Mouse (Mus musculus) small intestine, adult 2 months (tissue): ENCODE measurements around the gene Nlgn2. TPM values are rescaled to one million over a fixed set of nuclear protein-coding genes. Genes with fewer than 3 reads are reported as not detected.

Experiments used
- H3K27ac ChIP-seq: fragments of 200-500 bp; 2 replicates; pipeline ENCODE4 v1.5.1; 2012; ENCODE audit warnings: low read depth, low read length, control low read depth, inconsistent platforms; ENCODE audit not compliant: insufficient read depth
- H3K27me3 ChIP-seq: fragments of 200-500 bp; 2 replicates; pipeline ENCODE4 v1.6.1; 2012; ENCODE audit warnings: mild to moderate bottlenecking, moderate library complexity, low read length, inconsistent platforms; ENCODE audit not compliant: control insufficient read depth, insufficient read depth
- H3K36me3 ChIP-seq: fragments of 200-500 bp; 2 replicates; pipeline ENCODE4 v1.6.1; 2012; ENCODE audit warnings: mild to moderate bottlenecking, low read length, control low read depth, inconsistent platforms; ENCODE audit not compliant: control insufficient read depth, insufficient read depth
- H3K4me1 ChIP-seq: fragments of 200-500 bp; 2 replicates; pipeline ENCODE4 v1.6.1; 2012; ENCODE audit warnings: low read length, inconsistent platforms, mixed read lengths; ENCODE audit not compliant: control insufficient read depth, insufficient read depth, insufficient read length
- H3K4me3 ChIP-seq: fragments of 200-500 bp; 2 replicates; pipeline ENCODE4 v1.5.1; 2012; ENCODE audit warnings: low read depth, mild to moderate bottlenecking, control low read depth, inconsistent platforms, low read length, moderate library complexity
- CTCF ChIP-seq: fragments of 200-500 bp; IDR thresholded peaks from 2 replicates; pipeline ENCODE4 v1.5.1; 2012; ENCODE audit warnings: low read depth, mild to moderate bottlenecking, control low read depth, inconsistent platforms, low read length, moderate library complexity, mixed read lengths; ENCODE audit not compliant: insufficient replicate concordance, insufficient read length; ENCODE audit errors: extremely low read depth
- POLR2A ChIP-seq: fragments of 200-500 bp; IDR thresholded peaks from 2 replicates; pipeline ENCODE4 v1.6.1; 2012; ENCODE audit warnings: low read depth, mild to moderate bottlenecking, control low read depth, inconsistent platforms, low read length, moderate library complexity
- WGBS: fragments of 180-500 bp; shearing (Covaris S2); methylation state at CpG from one replicate; pipeline ENCODE4 v1.1.7; 2018; 5-methylcytosine and 5-hydroxymethylcytosine counted together
- polyA plus RNA-seq: library from polyadenylated mRNA; depleted of rRNA; stranded (reverse); fragments of >200 nt; gene quantifications from 2 replicates; pipeline ENCODE4 v1.2.3, GENCODE M21; 2012

Gene Nlgn2
- polyA plus RNA-seq, 1 experiment: 11.1 TPM

DNA sequence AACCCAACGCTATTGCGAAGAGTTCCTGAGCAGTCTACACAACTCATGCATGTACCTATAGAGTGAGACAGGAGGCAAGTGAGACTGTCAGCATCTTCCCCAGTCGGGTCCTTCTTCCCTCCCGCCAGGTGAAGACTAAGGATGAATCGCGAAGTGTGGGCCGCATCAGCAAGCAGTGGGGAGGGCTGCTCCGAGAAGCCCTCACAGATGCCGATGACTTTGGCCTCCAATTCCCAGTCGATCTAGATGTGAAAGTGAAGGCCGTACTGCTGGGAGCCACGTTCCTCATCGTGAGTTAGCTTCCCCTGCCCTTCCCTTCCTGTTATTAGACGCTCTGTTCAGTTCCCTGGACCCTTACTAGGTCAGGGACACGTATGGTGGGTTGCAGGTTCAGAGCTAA is 12.3 kb upstream of the Nlgn2 start:
- Histone ChIP-seq H3K4me1 (peaks cover 16% of the 10 kb centered on the region), H3K27ac (no peak overlapping the region), H3K27me3 (no peaks in the 10 kb centered on the region), H3K4me3 (no peak overlapping the region), H3K36me3 (peaks cover 38% of the 10 kb centered on the region)
- TF ChIP-seq POLR2A: no peak
- no peak for TF ChIP-seq CTCF
- WGBS: 87% methylated on average over 15 of the region's 15 CpGs

DNA sequence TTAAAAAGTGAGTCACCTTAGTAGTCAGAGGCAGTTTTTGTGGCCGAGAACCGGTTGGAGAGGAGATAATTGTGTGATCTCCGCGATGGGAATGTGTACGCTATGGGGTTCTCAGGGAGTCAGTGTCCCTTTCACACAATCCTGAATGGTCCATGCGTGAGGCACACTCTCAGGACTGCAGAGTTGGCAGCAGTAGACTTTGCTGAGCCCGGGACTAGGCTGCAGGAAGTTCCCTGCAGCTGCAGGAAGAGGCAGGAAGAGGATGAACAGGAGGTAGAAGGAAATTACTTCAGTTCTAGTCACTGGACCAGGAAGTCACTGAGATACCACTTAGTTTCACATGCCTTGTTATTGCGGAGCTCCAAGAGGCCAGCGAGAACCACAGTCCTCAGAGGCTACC is 11.5 kb upstream of the Nlgn2 start:
- no peaks in the 10 kb centered on the region for H3K27me3 ChIP-seq
- H3K27ac ChIP-seq: no peak overlapping the region
- peaks cover 16% of the 10 kb centered on the region for H3K4me1 ChIP-seq
- peaks cover 34% of the 10 kb centered on the region for H3K36me3 ChIP-seq
- TF ChIP-seq POLR2A: no peak
- no peak for TF ChIP-seq CTCF
- no peak overlapping the region for H3K4me3 ChIP-seq
- 77% methylated on average over 9 of the region's 9 CpGs for WGBS

DNA sequence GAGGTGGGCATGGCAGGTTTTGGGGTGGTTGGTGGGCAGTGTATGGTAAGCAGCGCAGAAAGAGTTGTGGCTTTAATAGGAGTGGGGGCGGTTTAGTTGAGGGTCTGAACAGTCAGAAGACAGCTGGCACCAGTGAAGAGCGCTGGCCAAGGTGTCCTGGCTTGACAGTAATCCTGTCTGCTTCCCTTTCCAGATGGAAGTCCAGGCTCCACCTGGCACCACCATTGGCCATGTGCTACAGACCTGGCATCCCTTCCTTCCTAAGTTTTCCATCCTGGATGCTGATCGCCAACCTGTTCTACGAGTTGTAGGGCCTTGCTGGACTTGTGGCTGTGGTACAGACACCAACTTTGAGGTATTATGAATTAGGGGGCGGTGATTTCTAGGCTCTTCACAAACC is 10.4 kb upstream of the Nlgn2 start:
- Histone ChIP-seq H3K27me3 (no peaks in the 10 kb centered on the region), H3K36me3 (peaks cover 30% of the 10 kb centered on the region), H3K4me1 (peaks cover 15% of the 10 kb centered on the region), H3K27ac (no peak overlapping the region), H3K4me3 (no peak overlapping the region)
- no peak for TF ChIP-seq POLR2A
- TF ChIP-seq CTCF: no peak
- 93% methylated on average over 6 of the region's 6 CpGs for WGBS

DNA sequence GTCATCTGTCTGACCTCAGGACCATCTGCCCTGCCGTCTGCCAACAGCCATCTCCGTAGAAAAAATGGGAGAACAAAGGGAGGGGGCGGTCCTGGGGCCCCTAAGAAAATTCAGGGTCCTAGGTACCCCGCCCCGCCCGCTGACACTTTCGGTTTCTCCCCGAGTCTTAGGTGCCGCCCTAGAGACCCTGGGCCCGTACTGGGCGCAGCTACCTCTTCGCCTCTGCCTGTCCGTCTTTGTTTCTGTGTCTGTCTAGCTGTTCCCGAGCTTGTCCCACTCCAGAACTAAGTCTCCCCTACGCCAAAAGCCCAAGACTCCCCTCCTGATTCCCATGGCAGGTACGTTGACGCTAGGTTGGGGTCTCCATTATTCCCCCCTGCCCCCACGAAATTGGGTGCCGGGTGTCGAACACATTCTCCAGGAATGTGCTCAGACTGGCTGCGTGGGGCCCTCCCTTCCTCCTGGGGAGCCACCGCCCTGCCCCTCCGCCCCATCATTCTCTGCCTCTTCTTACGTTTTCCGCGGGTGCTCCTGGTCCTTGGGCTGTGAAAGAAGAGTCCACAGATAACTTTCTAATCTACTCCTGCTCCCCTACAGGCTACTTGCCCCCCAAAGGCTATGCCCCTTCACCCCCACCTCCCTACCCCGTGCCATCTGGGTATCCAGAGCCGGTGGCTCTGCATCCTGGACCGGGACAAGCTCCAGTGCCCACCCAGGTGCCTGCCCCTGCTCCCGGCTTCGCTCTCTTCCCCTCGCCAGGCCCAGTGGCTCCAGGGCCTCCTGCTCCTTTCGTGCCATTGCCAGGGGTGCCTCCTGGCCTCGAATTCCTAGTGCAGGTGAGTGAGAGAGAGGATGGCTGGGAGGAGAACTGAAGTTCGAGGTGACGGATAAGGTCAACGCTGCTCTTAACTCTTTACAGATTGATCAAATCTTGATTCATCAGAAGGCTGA is 9.4 kb upstream of the Nlgn2 start:
- H3K36me3 ChIP-seq: peaks cover 23% of the 10 kb centered on the region
- peaks cover 15% of the 10 kb centered on the region for H3K4me1 ChIP-seq
- H3K27ac ChIP-seq: no peak overlapping the region
- H3K4me3 ChIP-seq: peak overlapping the region; percentile 64
- TF ChIP-seq CTCF: no peak
- no peak; the same call in 1 of the 2 replicates for TF ChIP-seq POLR2A
- H3K27me3 ChIP-seq: no peaks in the 10 kb centered on the region
- 8% methylated on average over 37 of the region's 37 CpGs for whole genome bisulfite sequencing

DNA sequence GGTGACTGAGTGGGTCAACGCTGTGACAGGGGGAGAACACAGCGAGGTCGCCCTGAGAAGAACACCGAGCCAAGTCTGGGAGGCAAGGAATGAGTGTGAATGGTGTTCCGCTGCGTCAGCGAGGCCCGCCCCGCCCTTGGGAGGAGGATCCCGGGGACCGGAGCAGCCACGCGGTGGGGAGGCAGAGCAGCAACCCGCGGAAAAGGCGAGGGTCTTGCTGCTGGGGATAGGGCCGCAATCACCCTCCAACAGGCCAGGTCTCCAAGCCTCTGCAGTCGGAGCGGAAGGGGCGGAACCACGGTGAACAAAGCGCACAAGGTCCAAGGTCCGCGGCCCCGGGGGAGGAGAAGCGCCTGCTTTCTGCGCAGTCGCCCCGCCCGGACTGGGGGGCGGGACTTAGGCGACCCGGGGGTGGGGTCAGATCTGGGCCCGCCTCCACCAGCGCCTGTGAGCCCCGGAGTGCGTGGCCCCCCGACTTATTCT is 8.7 kb upstream of the Nlgn2 start, which contains the start of gene Plscr3:
Plscr3 (plus strand) TSS at position 179 of the 483 bp plus-strand sequence.
- Histone ChIP-seq H3K36me3 (peaks cover 16% of the 10 kb centered on the region), H3K4me1 (peaks cover 15% of the 10 kb centered on the region)
- WGBS: under 1% methylated on average over 38 of the region's 38 CpGs

DNA sequence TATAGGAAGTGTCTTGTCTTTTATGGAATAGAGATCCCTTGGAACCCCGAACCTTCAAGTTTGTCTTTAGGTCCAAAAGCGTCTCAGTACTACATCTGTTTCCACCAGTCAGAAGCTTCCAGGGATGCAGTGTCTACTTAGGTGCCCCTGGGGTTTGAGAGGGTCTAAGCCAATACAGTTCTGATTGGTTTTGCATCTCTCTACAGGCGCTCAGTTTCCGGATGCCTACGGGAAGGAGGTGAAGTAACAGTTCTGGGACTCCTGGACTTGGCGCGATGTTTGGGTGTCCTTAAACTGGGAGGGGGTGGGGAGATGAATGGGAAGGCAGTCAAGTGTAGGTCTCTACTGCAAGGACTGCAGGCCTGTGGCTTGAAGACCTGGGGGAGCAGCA is 1.1 kb upstream of the Nlgn2 start:
- no peak for TF ChIP-seq POLR2A
- Histone ChIP-seq H3K4me1 (peaks cover 3% of the 10 kb centered on the region), H3K27ac (peak overlapping the region; percentile 63), H3K4me3 (peak overlapping the region; percentile 76), H3K36me3 (no peaks in the 10 kb centered on the region), H3K27me3 (peaks cover 12% of the 10 kb centered on the region)
- whole genome bisulfite sequencing: under 1% methylated on average over 7 of the region's 7 CpGs

More for the DNA sequence above, 8.7 kb upstream of the Nlgn2 start, which contains the start of gene Plscr3:
- peak within 1 kb of the TSS; percentile 64 for H3K4me3 ChIP-seq
- H3K27me3 ChIP-seq: no peaks in the 10 kb centered on the region
- no peak for TF ChIP-seq CTCF
- peak; percentile 92 for TF ChIP-seq POLR2A
- H3K27ac ChIP-seq: peak within 1 kb of the TSS; percentile 85
